Mouse (Mus musculus): ENCODE measurements at regions not wholly inside any gene's neighbourhood (a gene's known extent, or its start where the extent isn't known, plus 50 kb on each side); places are given as distances from the start of the nearest gene placed in this dataset.

GRCm38 (mm10) chr3:43783000-43783588 lies 1595.1 kb upstream of the Pcdh10 start:
- H3K36me3 ChIP-seq (ENCODE audit: control insufficient read depth, insufficient read depth, low read length) = no peaks in the 10 kb centered on the region
- H3K27ac ChIP-seq (ENCODE audit: low read depth, low read length) = no peak overlapping the region
- ATAC-seq = peak; percentile 86
- 72% methylated on average over 4 of the region's 4 CpGs for WGBS
- H3K9ac ChIP-seq (ENCODE audit: low read depth, low read length) = no peak overlapping the region
- H3K4me1 ChIP-seq (ENCODE audit: control insufficient read depth, insufficient read depth, low read depth, low read length) = no peaks in the 10 kb centered on the region
- H3K4me2 ChIP-seq (ENCODE audit: low read length) = no peak overlapping the region
- no peaks in the 10 kb centered on the region for H3K27me3 ChIP-seq (replicated peaks; ENCODE audit: control insufficient read depth, insufficient read depth, low read length)
- no peaks in the 10 kb centered on the region for H3K9me3 ChIP-seq (ENCODE audit: control insufficient read depth, low read length)
- H3K4me3 ChIP-seq (ENCODE audit: low read length) = no peak overlapping the region

DNA sequence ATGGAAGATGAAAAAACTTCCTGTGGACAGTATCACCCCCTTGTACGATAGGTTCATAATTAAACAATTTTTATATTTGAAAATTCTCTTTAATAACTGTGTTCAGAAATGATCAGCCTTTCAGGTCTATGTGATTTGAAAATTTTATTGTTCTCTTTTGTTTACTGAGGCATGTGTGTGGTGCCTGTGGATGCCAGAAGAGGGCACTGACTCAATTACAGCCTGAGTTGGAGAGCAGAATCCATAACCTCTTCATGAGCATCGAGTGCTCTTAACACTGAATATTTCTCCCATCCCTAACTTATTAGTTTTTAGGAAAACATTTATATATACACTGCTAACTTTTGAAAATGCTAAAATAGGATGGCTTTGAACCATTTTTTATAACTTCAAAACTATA lies 1594.0 kb upstream of the Pcdh10 start:
- Histone ChIP-seq H3K27me3 (replicated peaks; ENCODE audit: control insufficient read depth, insufficient read depth, low read length) (no peaks in the 10 kb centered on the region), H3K9ac (ENCODE audit: low read depth, low read length) (no peak overlapping the region), H3K27ac (ENCODE audit: low read depth, low read length) (no peak overlapping the region), H3K4me2 (ENCODE audit: low read length) (no peak overlapping the region), H3K4me3 (ENCODE audit: low read length) (no peak overlapping the region), H3K4me1 (ENCODE audit: control insufficient read depth, insufficient read depth, low read depth, low read length) (no peaks in the 10 kb centered on the region), H3K9me3 (ENCODE audit: control insufficient read depth, low read length) (no peaks in the 10 kb centered on the region), H3K36me3 (ENCODE audit: control insufficient read depth, insufficient read depth, low read length) (no peaks in the 10 kb centered on the region)
- WGBS = 85% methylated on average over 2 of the region's 2 CpGs
- no peak for ATAC-seq

Data from hindbrain, embryonic 16.5 days (tissue).